Mouse (Mus musculus): ENCODE measurements around the gene Rasl11a. TPM values are rescaled to one million over a fixed set of nuclear protein-coding genes. Genes with fewer than 3 reads are reported as not detected.
A peak's percentile ranks its signal among the peaks of the same experiment; 100 is the strongest.
"Not testable (repeated sequence)": the region's sequence is repeated elsewhere in the genome, so short reads cannot be mapped to it uniquely, and the experiment has no call there.

Rasl11a gene
- polyA plus RNA-seq, 1 experiment from 2014 or later, result 14.6 TPM

- Histone ChIP-seq H3K27ac (no peak overlapping the region), H3K4me2 (no peak overlapping the region), H3K9ac (no peak overlapping the region), H3K4me3 (no peak overlapping the region), H3K4me1 (peaks cover 7% of the 10 kb centered on the region; the same call in 1 of the 2 replicates), H3K27me3 (no peaks in the 10 kb centered on the region), H3K36me3 (no peaks in the 10 kb centered on the region), H3K9me3 (no peaks in the 10 kb centered on the region)
- ATAC-seq (ENCODE audit: insufficient number of reproducible peaks, insufficient read depth, low FRiP score, low TSS enrichment, low read depth), result no peak
- 13% methylated on average over 4 of the region's 4 CpGs for WGBS
Measured at GRCm38 (mm10) chr5:146867946-146868314, 23.1 kb downstream of the Rasl11a start.

- no peaks in the 10 kb centered on the region for H3K27me3 ChIP-seq
- H3K4me1 ChIP-seq, result peaks cover 2% of the 10 kb centered on the region; the same call in 1 of the 2 replicates
- H3K27ac ChIP-seq, result no peak overlapping the region
- H3K9me3 ChIP-seq, result 0 out of 2 replicates have a peak, but pooled peaks cover 4% of the 10 kb centered on the region
- no peak for ATAC-seq (ENCODE audit: insufficient number of reproducible peaks, insufficient read depth, low FRiP score, low TSS enrichment, low read depth)
- 88% methylated on average over 5 of the region's 5 CpGs for WGBS
- no peaks in the 10 kb centered on the region for H3K36me3 ChIP-seq
- H3K9ac ChIP-seq, result no peak overlapping the region
- no peak overlapping the region for H3K4me2 ChIP-seq
- H3K4me3 ChIP-seq, result no peak overlapping the region
Measured at GRCm38 (mm10) chr5:146872981-146873631, 28.2 kb downstream of the Rasl11a start.

GRCm38 (mm10) chr5:146876024-146876423 lies 31.2 kb downstream of the Rasl11a start:
- Histone ChIP-seq H3K4me2 (no peak overlapping the region), H3K9ac (no peak overlapping the region), H3K36me3 (no peaks in the 10 kb centered on the region), H3K27ac (no peak overlapping the region), H3K27me3 (no peaks in the 10 kb centered on the region), H3K4me3 (no peak overlapping the region), H3K4me1 (no peaks in the 10 kb centered on the region), H3K9me3 (0 out of 2 replicates have a peak, but pooled peaks cover 4% of the 10 kb centered on the region)
- WGBS, result 60% methylated on average over 2 of the region's 2 CpGs
- ATAC-seq (ENCODE audit: insufficient number of reproducible peaks, insufficient read depth, low FRiP score, low TSS enrichment, low read depth), result no peak

- ATAC-seq (ENCODE audit: insufficient number of reproducible peaks, insufficient read depth, low FRiP score, low TSS enrichment, low read depth); H3K4me3 ChIP-seq; H3K9ac ChIP-seq; H3K4me2 ChIP-seq; H3K4me1 ChIP-seq; H3K27ac ChIP-seq; H3K27me3 ChIP-seq; H3K36me3 ChIP-seq; H3K9me3 ChIP-seq: not testable (repeated sequence)
- 78% methylated on average over 5 of the region's 6 CpGs for WGBS
Measured at GRCm38 (mm10) chr5:146877882-146878281, 33.0 kb downstream of the Rasl11a start.

GRCm38 (mm10) chr5:146882261-146882660 lies 37.4 kb downstream of the Rasl11a start:
- Histone ChIP-seq H3K4me2 (no peak overlapping the region), H3K27me3 (0 out of 2 replicates have a peak, but pooled peaks cover 3% of the 10 kb centered on the region), H3K27ac (no peak overlapping the region), H3K9ac (no peak overlapping the region), H3K4me1 (no peaks in the 10 kb centered on the region), H3K36me3 (no peaks in the 10 kb centered on the region), H3K9me3 (no peaks in the 10 kb centered on the region), H3K4me3 (no peak overlapping the region)
- 82% methylated on average over 6 of the region's 6 CpGs for WGBS
- no peak for ATAC-seq (ENCODE audit: insufficient number of reproducible peaks, insufficient read depth, low FRiP score, low TSS enrichment, low read depth)

- H3K9me3 ChIP-seq, result no peaks in the 10 kb centered on the region
- WGBS, result 74% methylated on average over 7 of the region's 7 CpGs
- H3K27ac ChIP-seq, result no peak overlapping the region
- no peaks in the 10 kb centered on the region for H3K36me3 ChIP-seq
- no peak overlapping the region for H3K4me3 ChIP-seq
- ATAC-seq (ENCODE audit: insufficient number of reproducible peaks, insufficient read depth, low FRiP score, low TSS enrichment, low read depth), result no peak
- H3K9ac ChIP-seq, result no peak overlapping the region
- no peaks in the 10 kb centered on the region for H3K4me1 ChIP-seq
- no peak overlapping the region for H3K4me2 ChIP-seq
- H3K27me3 ChIP-seq, result 0 out of 2 replicates have a peak, but pooled peaks cover 3% of the 10 kb centered on the region
Measured at GRCm38 (mm10) chr5:146883053-146883452, 38.2 kb downstream of the Rasl11a start.

- H3K9me3 ChIP-seq, result no peaks in the 10 kb centered on the region
- H3K27me3 ChIP-seq, result 0 out of 2 replicates have a peak, but pooled peaks cover 3% of the 10 kb centered on the region
- H3K27ac ChIP-seq, result no peak overlapping the region
- no peak overlapping the region for H3K9ac ChIP-seq
- H3K36me3 ChIP-seq, result no peaks in the 10 kb centered on the region
- no peak overlapping the region for H3K4me2 ChIP-seq
- WGBS, result 80% methylated on average over 15 of the region's 15 CpGs
- no peaks in the 10 kb centered on the region for H3K4me1 ChIP-seq
- no peak for ATAC-seq (ENCODE audit: insufficient number of reproducible peaks, insufficient read depth, low FRiP score, low TSS enrichment, low read depth)
- no peak overlapping the region for H3K4me3 ChIP-seq
Measured at GRCm38 (mm10) chr5:146883486-146884272, 38.8 kb downstream of the Rasl11a start.

- Histone ChIP-seq H3K4me2 (peak overlapping the region; percentile 30; the same call in 1 of the 2 replicates), H3K4me1 (no peaks in the 10 kb centered on the region), H3K27me3 (no peaks in the 10 kb centered on the region), H3K27ac (no peak overlapping the region), H3K4me3 (no peak overlapping the region), H3K9me3 (no peaks in the 10 kb centered on the region), H3K36me3 (no peaks in the 10 kb centered on the region), H3K9ac (no peak overlapping the region)
- 9% methylated on average over 14 of the region's 14 CpGs for WGBS
- no peak for ATAC-seq (ENCODE audit: insufficient number of reproducible peaks, insufficient read depth, low FRiP score, low TSS enrichment, low read depth)
Measured at GRCm38 (mm10) chr5:146891127-146891526, 46.3 kb downstream of the Rasl11a start.

- H3K9ac ChIP-seq, result no peak overlapping the region
- 85% methylated on average over 4 of the region's 4 CpGs for WGBS
- H3K27me3 ChIP-seq, result no peaks in the 10 kb centered on the region
- no peak overlapping the region for H3K4me2 ChIP-seq
- no peak for ATAC-seq (ENCODE audit: insufficient number of reproducible peaks, insufficient read depth, low FRiP score, low TSS enrichment, low read depth)
- no peak overlapping the region for H3K27ac ChIP-seq
- no peak overlapping the region for H3K4me3 ChIP-seq
- no peaks in the 10 kb centered on the region for H3K9me3 ChIP-seq
- no peaks in the 10 kb centered on the region; the same call in 1 of the 2 replicates for H3K4me1 ChIP-seq
- no peaks in the 10 kb centered on the region for H3K36me3 ChIP-seq
Measured at GRCm38 (mm10) chr5:146892904-146893303, 48.0 kb downstream of the Rasl11a start.

- Histone ChIP-seq H3K4me2 (no peak overlapping the region), H3K27ac (no peak overlapping the region), H3K4me1 (no peaks in the 10 kb centered on the region; the same call in 1 of the 2 replicates), H3K9ac (no peak overlapping the region), H3K27me3 (no peaks in the 10 kb centered on the region), H3K9me3 (no peaks in the 10 kb centered on the region), H3K4me3 (no peak overlapping the region), H3K36me3 (no peaks in the 10 kb centered on the region)
- WGBS, result 82% methylated on average over 11 of the region's 11 CpGs
- ATAC-seq (ENCODE audit: insufficient number of reproducible peaks, insufficient read depth, low FRiP score, low TSS enrichment, low read depth), result no peak
Measured at GRCm38 (mm10) chr5:146893478-146894182, 48.8 kb downstream of the Rasl11a start.

GRCm38 (mm10) chr5:146895667-146896066 lies 50.8 kb downstream of the Rasl11a start:
- not testable (repeated sequence) for H3K9me3 ChIP-seq; H3K9ac ChIP-seq; H3K4me3 ChIP-seq; H3K27ac ChIP-seq; H3K27me3 ChIP-seq; H3K4me1 ChIP-seq; H3K4me2 ChIP-seq; H3K36me3 ChIP-seq; ATAC-seq (ENCODE audit: insufficient number of reproducible peaks, insufficient read depth, low FRiP score, low TSS enrichment, low read depth)
- WGBS, result 91% methylated on average over 16 of the region's 16 CpGs
